Mouse (Mus musculus) heart, embryonic 14.5 days (tissue): ENCODE data around the gene Opn1sw. TPM values are rescaled to one million over a fixed set of nuclear protein-coding genes. Genes with fewer than 3 reads are reported as not detected.

Source experiments
- ATAC-seq: fragments of 200-750 bp; cut with Nextera tagmentation; 2 replicates; pipeline ENCODE4 v1.8.0; 2017; ENCODE audit warnings: low read depth, moderate TSS enrichment; ENCODE audit not compliant: insufficient number of reproducible peaks, insufficient read depth, low FRiP score
- H3K27ac ChIP-seq, 2 experiments: fragments of 200-500 bp in 1 of 2; fragments of 300-500 bp in 1 of 2; sonication (generic) in 1 of 2; replicated peaks in 1 of 2; 2 replicates each; pipeline ENCODE4 v1.5.1; 2012 to 2014; ENCODE audit warnings: low read depth in 2 of 2, low read length in 2 of 2, control low read depth in 1 of 2, mild to moderate bottlenecking in 1 of 2, mixed read lengths in 1 of 2; ENCODE audit not compliant: control insufficient read depth in 1 of 2, insufficient read depth in 1 of 2
- H3K27me3 ChIP-seq: fragments of 300-500 bp; sonication (generic); 2 replicates; pipeline ENCODE4 v1.6.1; 2014; ENCODE audit warnings: mild to moderate bottlenecking, low read length, control low read depth; ENCODE audit not compliant: control insufficient read depth, insufficient read depth
- H3K36me3 ChIP-seq: fragments of 300-500 bp; sonication (generic); 2 replicates; pipeline ENCODE4 v1.6.1; 2014; ENCODE audit warnings: mild to moderate bottlenecking, control low read depth, low read length, mixed read lengths; ENCODE audit not compliant: control insufficient read depth, insufficient read depth
- H3K4me1 ChIP-seq, 2 experiments: fragments of 200-500 bp in 1 of 2; fragments of 300-500 bp in 1 of 2; sonication (generic) in 1 of 2; 2 replicates each; pipeline ENCODE4 v1.6.1; 2012 to 2014; ENCODE audit warnings: low read length in 2 of 2, control low read depth in 1 of 2, mixed read lengths in 1 of 2; ENCODE audit not compliant: control insufficient read depth in 2 of 2, insufficient read depth in 2 of 2
- H3K4me2 ChIP-seq: fragments of 300-500 bp; sonication (generic); 2 replicates; pipeline ENCODE4 v1.6.1; 2014; ENCODE audit warnings: mild to moderate bottlenecking, low read length
- H3K4me3 ChIP-seq, 2 experiments: fragments of 200-500 bp in 1 of 2; fragments of 300-500 bp in 1 of 2; sonication (generic) in 1 of 2; 2 replicates each; pipeline ENCODE4 v1.5.1; 2012 to 2014; ENCODE audit warnings: low read length in 2 of 2, mild to moderate bottlenecking in 2 of 2, control low read depth in 1 of 2, low read depth in 1 of 2, moderate library complexity in 1 of 2; ENCODE audit not compliant: control insufficient read depth in 1 of 2, insufficient read depth in 1 of 2
- H3K9ac ChIP-seq: fragments of 300-500 bp; sonication (generic); 2 replicates; pipeline ENCODE4 v1.6.1; 2014; ENCODE audit warnings: mild to moderate bottlenecking, low read length
- H3K9me3 ChIP-seq: fragments of 300-500 bp; sonication (generic); 2 replicates; pipeline ENCODE4 v1.6.1; 2016; ENCODE audit warnings: low read length, control low read depth; ENCODE audit not compliant: control insufficient read depth
- WGBS: fragments of 180-500 bp; shearing (Covaris S2); extraction: QIAGEN DNeasy Blood & Tissue Kit; methylation state at CpG from one replicate; pipeline ENCODE4 v1.1.7; 2014; 5-methylcytosine and 5-hydroxymethylcytosine counted together
- polyA plus RNA-seq: library from polyadenylated mRNA; unstranded; fragments of >200 nt; fragmentation: Nextera tagmentation; extraction: Ambion mirVana; gene quantifications from 2 replicates; pipeline ENCODE4 v1.2.1, GENCODE M21; 2014

Gene Opn1sw
- polyA plus RNA-seq, 1 experiment from 2014 or later, result 1.1 TPM

- H3K4me3 ChIP-seq, result peak overlapping the region; percentile 71 to 75
- peak overlapping the region; percentile 99 for H3K27ac ChIP-seq
- H3K4me2 ChIP-seq, result peak overlapping the region; percentile 81
- peak overlapping the region; percentile 97 for H3K9ac ChIP-seq
- no peak for ATAC-seq
- H3K9me3 ChIP-seq, result no peaks in the 10 kb centered on the region
- H3K27me3 ChIP-seq, result no peaks in the 10 kb centered on the region
- H3K36me3 ChIP-seq, result peaks cover 10% of the 10 kb centered on the region
- H3K4me1 ChIP-seq, result peaks cover 36 to 45% of the 10 kb centered on the region in 2 experiments
These were observed 44.4 kb upstream of the Opn1sw start for GRCm38 (mm10) chr6:29432676-29433037.

- H3K4me3 ChIP-seq, result no peak overlapping the region
These were observed 43.9 kb upstream of the Opn1sw start for GRCm38 (mm10) chr6:29432156-29432555.

GRCm38 (mm10) chr6:29431473-29431872, 43.2 kb upstream of the Opn1sw start:
- Histone ChIP-seq H3K4me3 (no peak overlapping the region), H3K27ac (peak overlapping the region; percentile 99), H3K4me2 (peak overlapping the region; percentile 81), H3K36me3 (no peaks in the 10 kb centered on the region), H3K27me3 (no peaks in the 10 kb centered on the region), H3K9ac (peak overlapping the region; percentile 97), H3K9me3 (no peaks in the 10 kb centered on the region), H3K4me1 (peaks cover 30 to 34% of the 10 kb centered on the region in 2 experiments)
- peak; percentile 22 for ATAC-seq
- WGBS, result 10% methylated on average over 5 of the region's 5 CpGs

More at GRCm38 (mm10) chr6:29432156-29432555, 43.9 kb upstream of the Opn1sw start:
- 31% methylated on average over 3 of the region's 3 CpGs for WGBS
- Histone ChIP-seq H3K4me1 (peaks cover 35 to 40% of the 10 kb centered on the region in 2 experiments), H3K27me3 (no peaks in the 10 kb centered on the region), H3K4me2 (peak overlapping the region; percentile 81), H3K9me3 (no peaks in the 10 kb centered on the region), H3K36me3 (peaks cover 5% of the 10 kb centered on the region), H3K27ac (peak overlapping the region; percentile 99), H3K9ac (peak overlapping the region; percentile 97)
- ATAC-seq, result no peak

- no peak for ATAC-seq
- peak overlapping the region; percentile 72 for H3K9ac ChIP-seq
These were observed 42.6 kb upstream of the Opn1sw start for GRCm38 (mm10) chr6:29430681-29431420.

GRCm38 (mm10) chr6:29428171-29428570, 39.9 kb upstream of the Opn1sw start:
- 69% methylated on average over 4 of the region's 4 CpGs for WGBS
- no peak overlapping the region for H3K9ac ChIP-seq
- H3K4me2 ChIP-seq, result no peak overlapping the region
- ATAC-seq, result no peak
- peaks cover 24 to 27% of the 10 kb centered on the region in 2 experiments for H3K4me1 ChIP-seq
- no peak overlapping the region for H3K4me3 ChIP-seq
- no peaks in the 10 kb centered on the region for H3K36me3 ChIP-seq
- H3K27me3 ChIP-seq, result no peaks in the 10 kb centered on the region
- no peak overlapping the region for H3K27ac ChIP-seq
- H3K9me3 ChIP-seq, result no peaks in the 10 kb centered on the region

More at GRCm38 (mm10) chr6:29430681-29431420, 42.6 kb upstream of the Opn1sw start:
- WGBS, result 22% methylated on average over 15 of the region's 15 CpGs
- Histone ChIP-seq H3K27me3 (no peaks in the 10 kb centered on the region), H3K4me1 (peaks cover 25 to 27% of the 10 kb centered on the region in 2 experiments), H3K4me3 (no peak overlapping the region), H3K36me3 (no peaks in the 10 kb centered on the region), H3K9me3 (no peaks in the 10 kb centered on the region), H3K4me2 (peak overlapping the region; percentile 81), H3K27ac (peak overlapping the region; percentile 99)

- no peak for ATAC-seq
- no peak overlapping the region for H3K4me2 ChIP-seq
- no peaks in the 10 kb centered on the region for H3K9me3 ChIP-seq
- H3K27ac ChIP-seq, result no peak overlapping the region
- 75% methylated on average over 6 of the region's 6 CpGs for WGBS
- H3K4me3 ChIP-seq, result no peak overlapping the region
- no peak overlapping the region for H3K9ac ChIP-seq
- H3K4me1 ChIP-seq, result peaks cover 11 to 12% of the 10 kb centered on the region in 2 experiments
- no peaks in the 10 kb centered on the region for H3K27me3 ChIP-seq
- H3K36me3 ChIP-seq, result no peaks in the 10 kb centered on the region
These were observed 38.1 kb upstream of the Opn1sw start for GRCm38 (mm10) chr6:29426331-29426730.

- no peak for ATAC-seq
- H3K27ac ChIP-seq, result no peak overlapping the region
- WGBS, result 82% methylated on average over 8 of the region's 8 CpGs
These were observed 36.9 kb upstream of the Opn1sw start for GRCm38 (mm10) chr6:29425118-29425517.

More at GRCm38 (mm10) chr6:29425118-29425517, 36.9 kb upstream of the Opn1sw start:
- Histone ChIP-seq H3K9me3 (no peaks in the 10 kb centered on the region), H3K4me3 (no peak overlapping the region), H3K4me1 (peaks cover 0 to under 1% of the 10 kb centered on the region in 2 experiments; a peak in 2 of 4 replicates), H3K36me3 (no peaks in the 10 kb centered on the region), H3K9ac (no peak overlapping the region), H3K4me2 (no peak overlapping the region), H3K27me3 (no peaks in the 10 kb centered on the region)
